Mouse (Mus musculus): ENCODE measurements around the gene Psmc5.

The Psmc5 gene

GRCm38 (mm10) chr11:106306065-106306385, 50.1 kb downstream of the Psmc5 start:
- DNase-seq (ENCODE audit: low spot score in 2 of 2) = no peak

GRCm38 (mm10) chr11:106306758-106307157, 50.8 kb downstream of the Psmc5 start:
- DNase-seq (ENCODE audit: low spot score in 2 of 2) = no peak

GRCm38 (mm10) chr11:106307432-106307831, 51.5 kb downstream of the Psmc5 start:
- no peak for DNase-seq (ENCODE audit: low spot score in 2 of 2)

- no peak for DNase-seq (ENCODE audit: low spot score in 2 of 2)
Observed at GRCm38 (mm10) chr11:106308162-106308561, 52.2 kb downstream of the Psmc5 start.

GRCm38 (mm10) chr11:106310123-106310522, 54.2 kb downstream of the Psmc5 start:
- DNase-seq (ENCODE audit: low spot score in 2 of 2) = no peak
